Mouse (Mus musculus): ENCODE results near the gene Fam135a. TPM values are rescaled to one million over a fixed set of nuclear protein-coding genes. Genes with fewer than 3 reads are reported as not detected.
"Not testable (repeated sequence)": the region's sequence is repeated elsewhere in the genome, so short reads cannot be mapped to it uniquely, and the experiment has no call there.

The Fam135a gene
- polyA plus RNA-seq, 1 experiment: 28.5 TPM

DNA sequence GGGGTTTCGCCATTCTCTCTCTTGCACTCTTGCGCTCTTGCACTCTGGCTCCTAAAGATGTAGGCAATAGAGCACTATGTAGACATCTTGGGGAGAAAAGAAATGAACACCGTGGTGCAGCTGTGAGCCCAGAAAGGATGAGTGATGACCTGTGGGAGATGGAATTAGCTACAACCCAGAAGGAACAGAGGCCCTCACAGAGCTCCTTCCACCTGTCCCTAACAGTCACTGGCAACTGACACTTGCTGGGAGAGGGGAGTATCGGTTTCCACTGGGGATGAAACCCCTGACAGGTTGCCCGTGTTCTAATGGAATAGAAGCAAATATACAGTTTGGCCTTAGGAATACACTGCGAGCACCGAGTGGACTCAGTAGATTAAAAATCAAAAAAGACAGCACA, 31.3 kb downstream of the Fam135a start:
- DNase-seq (ENCODE audit: low spot score): no peak

DNA sequence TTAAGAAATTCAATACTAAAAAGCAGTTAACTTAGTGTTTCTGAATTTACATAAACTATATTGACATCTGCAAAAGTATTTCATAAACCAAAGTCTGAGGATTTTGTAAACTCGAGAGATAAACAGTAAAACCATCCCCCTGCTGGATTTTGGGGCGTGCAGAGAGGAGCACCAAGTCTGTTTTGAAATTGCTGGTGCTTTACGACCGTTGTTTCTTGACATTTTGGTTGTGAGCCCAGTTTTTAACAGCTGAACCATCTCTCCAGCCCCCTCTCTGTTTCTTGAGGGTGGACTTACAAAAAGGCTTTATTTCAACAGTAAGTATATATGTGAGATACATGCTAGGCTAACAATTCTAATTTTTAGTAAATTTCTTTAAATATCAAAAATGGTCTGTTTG, 33.4 kb downstream of the Fam135a start:
- no peak for DNase-seq (ENCODE audit: low spot score)

DNA sequence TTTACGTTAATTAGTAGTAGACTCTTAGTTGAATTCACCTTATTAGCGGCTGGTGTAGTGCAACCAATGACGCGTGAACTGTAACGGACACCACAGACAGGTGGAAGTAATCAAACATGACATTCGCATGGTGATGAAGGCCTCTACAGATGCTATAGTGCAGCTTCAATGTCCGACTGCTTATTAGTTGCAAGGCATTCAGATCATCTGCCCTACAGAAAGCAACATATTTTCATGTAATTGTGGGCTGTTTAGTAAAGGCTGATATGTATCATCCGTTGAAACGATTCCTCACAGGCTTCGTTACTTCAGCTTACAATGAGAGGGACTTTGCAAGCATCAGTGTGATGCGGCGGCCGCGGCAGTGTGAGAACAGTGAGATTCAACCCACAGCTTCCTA, 44.4 kb downstream of the Fam135a start:
- DNase-seq (ENCODE audit: low spot score): no peak

DNA sequence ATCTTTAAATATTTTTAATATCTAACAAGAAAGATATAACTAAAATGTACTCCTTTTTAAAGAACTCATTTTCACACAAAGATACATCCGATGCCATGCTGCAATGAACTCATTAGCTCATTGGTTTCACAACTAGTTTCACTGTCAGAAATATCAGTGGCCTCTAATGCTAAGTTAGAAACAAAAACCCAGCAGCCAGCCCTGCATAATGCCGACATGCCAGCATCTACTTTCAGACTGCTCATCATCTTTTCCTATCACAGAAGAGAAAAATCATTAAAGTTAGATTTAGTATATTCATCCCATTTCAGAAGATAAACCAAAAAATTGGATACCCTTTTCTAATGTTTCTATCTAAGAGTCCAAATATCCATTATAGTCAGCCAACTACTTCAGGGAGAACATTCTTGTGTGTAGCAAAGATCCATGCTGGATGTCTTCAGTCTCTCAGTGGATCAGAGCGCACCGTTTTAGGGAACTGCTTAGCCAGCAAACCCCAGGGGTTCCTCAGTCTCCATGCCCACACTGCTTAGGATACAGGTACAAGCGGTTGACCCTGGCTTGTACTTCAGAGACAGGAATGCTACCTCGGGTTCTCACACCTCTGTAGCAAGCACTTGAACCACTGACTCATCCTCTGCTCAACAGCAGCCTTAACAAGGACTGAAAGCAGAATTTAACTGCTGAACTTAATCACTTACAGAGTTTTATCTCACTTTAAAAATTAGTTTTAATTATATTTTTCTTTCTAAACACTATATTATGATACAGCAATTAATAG, 53.2 kb downstream of the Fam135a start:
- DNase-seq (ENCODE audit: low spot score): no peak

DNA sequence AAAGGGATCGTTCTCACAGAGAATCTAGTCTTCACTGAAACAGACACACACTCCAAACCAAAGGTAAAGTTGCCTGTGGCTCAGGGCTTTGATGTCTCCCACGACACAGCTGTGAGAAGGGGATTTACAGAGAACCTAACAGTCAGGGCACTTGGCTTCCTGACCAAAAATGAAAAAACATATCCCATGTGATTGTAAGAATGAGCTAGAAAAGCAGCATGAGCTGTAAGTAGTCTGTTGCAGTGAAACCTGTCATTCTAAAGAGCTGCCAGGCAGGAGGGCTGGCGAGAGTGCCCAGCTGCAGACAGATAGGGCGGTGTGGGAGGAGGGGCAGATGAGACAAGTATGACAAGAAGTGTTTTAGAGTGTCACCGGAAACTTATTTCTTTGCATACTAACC, 54.5 kb downstream of the Fam135a start:
- DNase-seq (ENCODE audit: low spot score): no peak

DNA sequence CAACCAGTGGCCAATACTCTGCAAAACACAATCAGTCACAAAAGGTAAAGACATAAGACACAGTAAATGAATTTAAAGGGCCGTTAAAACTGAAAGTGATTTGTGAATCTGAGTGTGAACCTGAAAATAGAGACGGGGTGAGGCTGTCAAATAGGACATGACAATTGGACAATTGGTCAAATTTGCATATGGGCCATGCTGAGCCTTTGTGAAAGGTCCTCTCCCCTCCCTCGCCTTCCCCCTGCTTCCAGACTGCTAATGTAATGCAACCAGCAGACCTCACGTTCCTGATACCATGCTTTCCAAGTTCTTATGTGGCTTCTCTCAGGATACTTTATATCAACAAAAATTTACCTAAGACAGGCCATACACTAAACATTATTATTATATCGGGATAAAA, 57.1 kb downstream of the Fam135a start:
- no peak for DNase-seq (ENCODE audit: low spot score)

DNA sequence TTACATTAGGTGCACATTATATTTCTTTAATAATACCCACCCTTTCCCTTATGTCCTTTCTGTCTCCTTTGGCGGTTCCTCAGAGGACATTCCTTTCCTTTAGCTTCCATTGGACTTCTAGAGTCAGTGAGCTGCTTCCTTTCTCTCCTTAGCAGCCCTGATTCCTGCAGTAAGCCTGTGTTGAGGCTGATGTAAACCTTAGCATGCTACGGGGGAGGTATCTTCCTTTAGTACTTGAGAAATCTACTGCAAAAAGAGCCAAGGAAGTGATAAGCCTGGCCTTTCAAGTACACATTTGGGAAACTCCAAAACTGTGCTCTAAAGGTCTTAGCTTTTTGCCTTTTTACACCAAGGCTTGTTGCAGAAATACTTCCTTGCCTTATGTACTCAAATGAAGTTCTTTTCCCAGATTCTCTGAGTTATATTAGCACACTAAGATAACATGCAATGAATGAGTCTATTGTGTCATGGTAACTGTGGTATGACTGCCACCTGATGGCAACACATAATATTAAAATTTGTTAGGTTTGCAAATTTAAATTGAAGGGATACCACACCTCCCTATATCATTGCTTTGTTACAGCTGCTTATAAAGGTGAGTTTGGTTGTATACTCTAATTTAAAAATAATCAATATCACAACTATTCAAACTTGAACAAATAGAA, 66.2 kb downstream of the Fam135a start:
- no peak for DNase-seq (ENCODE audit: low spot score)

DNA sequence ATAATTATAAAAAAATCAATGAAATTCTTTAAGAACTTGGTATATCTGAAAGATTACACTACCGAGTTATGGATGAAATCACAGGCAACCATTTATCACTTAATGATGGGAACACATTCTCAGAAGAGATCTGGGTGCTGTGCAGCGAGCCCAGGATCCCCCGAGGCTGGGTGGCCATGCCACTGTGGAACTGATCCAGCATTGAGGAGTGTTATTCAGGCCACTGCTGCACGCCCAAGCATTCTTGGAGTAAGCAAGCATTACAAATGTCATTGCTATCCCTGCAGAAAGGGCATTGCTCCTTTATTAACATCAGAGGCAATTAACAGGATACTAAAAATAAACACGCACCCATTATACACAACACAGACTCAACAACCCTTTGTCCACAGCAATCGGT, 89.3 kb downstream of the Fam135a start:
- DNase-seq (ENCODE audit: low spot score): no peak

DNA sequence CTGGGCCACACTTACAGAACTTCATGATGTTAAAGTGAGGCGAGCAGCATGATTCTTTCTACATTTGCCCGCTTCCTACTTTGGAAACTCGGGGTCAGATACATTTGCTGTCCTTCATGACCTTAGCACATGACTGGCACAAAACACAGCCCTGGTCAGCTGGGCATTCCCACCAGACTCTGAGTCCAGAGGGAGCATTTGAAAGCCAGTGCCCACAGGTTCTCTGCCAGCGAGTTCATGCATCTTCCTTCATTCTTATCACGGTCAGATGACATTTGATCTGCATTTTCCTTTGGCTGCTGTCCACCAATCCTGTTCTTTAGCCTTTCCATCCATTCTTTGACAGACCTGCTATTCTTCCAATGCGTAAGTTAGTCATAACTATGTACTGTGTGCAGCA, 90.1 kb downstream of the Fam135a start:
- DNase-seq (ENCODE audit: low spot score): no peak

DNA sequence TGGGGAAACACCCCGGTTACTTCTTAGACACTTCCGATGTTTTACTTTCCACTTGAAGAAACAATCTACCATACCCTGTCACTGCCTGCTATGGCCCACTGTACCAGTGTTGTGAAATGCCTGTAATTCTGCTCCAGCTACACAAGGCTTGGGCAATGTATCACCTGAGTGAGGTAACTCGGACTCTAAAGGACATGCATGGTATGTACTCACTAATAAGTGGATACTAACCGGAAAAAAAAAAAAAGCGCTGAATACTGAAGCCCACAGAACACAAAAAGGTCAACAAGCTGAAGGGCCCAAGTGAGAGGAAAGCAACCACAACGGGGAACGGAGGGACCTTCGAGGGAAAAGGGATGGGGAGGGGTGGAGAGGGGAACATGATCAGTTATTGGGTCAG, 92.5 kb downstream of the Fam135a start:
- no peak for DNase-seq (ENCODE audit: low spot score)

DNA sequence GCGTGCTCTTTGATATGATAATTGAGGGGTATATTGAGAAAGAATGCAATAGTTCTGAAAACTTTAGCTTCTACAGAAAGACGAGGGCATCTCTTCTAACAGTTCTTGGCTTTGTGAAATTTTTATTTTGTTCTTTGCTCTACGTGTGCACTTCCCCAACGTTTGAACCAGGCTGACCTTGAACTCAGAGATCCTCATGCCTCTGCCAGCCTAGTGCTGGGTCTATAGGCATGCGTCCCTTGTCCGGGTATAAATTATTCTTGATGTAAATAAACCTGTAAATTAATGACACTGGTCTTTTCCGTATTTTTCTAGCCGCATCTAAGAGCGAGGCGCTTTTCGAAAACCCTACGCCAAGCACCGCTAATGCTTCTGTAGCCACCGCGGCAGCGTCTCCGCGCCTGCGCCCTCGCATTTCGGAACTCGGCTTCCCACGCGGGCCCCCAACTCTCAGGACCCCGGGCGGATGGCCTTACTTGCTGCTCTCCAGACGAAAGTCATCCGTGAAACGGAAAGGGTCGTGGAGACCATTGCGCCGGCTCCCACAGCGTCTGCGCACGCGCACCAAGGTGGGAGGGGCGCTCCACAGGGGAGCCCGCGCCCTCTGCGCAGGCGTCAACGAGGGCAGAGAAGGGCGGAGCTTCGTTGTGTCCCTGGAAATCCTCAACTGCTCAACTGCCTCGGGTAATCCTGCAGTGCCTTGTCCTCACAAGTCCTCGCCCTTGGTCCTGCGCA, 94.9 kb downstream of the Fam135a start, which contains the start of gene Sdhaf4:
Sdhaf4 (minus strand) TSS at position 587 of the 735 bp plus-strand sequence.
- DNase-seq (ENCODE audit: low spot score): peak; percentile 95

DNA sequence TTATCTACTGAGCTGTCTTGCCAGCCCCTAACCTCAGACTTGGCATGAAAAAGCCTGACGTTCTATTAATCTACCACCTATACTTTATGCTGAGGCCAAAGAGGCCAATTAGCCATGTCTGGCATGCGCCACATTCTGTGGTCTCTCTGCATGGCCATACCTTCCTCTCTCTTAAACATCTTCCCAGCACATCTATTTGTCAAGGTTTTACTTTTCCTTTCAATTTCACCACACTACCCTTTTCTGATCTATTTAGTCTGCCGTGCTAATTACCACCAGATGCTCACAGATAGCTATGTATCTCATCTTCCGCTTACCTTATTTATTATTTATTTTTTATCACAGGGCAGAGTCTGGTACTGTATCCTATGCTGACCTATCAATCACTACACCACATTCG, 100.8 kb downstream of the Fam135a start:
- no peak for DNase-seq (ENCODE audit: low spot score)

DNA sequence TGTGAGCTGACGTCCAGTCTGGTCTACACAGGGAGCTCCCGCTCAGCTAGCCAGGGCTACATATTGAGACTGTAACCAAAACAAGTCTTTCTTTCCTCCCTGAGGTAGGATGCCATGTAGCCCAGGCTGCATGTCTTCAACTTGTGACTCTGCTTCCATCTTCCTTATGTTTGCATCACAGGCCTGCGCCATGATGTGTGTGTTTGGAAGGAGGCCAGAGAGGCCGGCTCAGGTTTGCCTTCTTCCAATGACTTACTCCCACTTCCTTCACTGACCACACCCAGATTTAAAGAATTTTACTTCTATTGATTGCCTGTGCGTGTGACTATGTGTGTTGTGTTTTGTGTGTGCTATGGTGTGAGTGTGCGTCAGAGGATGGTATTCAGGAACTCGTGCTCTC, 101.3 kb downstream of the Fam135a start:
- no peak for DNase-seq (ENCODE audit: low spot score)

DNA sequence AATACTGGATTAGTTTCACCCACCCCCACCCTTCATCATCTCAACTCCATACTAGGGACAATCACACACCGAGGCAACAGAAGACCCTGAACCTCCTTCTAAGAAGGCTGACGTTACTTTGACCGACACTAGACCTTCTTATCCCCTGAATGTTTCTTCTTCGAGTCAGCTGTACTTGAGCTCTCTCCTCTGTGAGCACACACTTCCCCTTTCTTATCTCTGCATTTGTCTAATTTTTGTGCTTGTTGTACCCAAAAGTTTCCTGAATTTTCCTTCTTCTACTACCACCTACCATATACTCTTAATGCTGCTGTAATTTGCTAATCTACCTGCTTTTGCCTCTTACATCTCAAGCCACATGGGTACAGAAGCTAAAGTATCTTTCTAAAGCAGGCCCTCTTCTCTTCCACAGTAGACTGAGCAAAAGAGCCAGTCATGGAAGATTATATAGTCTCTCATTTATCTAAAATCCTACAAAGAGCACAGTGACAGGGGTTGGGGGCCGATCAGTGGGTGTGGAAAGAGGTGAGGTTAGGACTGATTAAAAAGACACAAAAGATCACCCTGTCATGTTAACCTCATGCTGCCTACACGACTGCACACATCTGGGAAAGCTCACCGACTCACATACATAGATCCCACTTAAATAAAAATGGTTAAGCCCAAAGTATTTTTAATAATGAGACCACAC, 101.9 kb downstream of the Fam135a start:
- DNase-seq (ENCODE audit: low spot score): no peak

DNA sequence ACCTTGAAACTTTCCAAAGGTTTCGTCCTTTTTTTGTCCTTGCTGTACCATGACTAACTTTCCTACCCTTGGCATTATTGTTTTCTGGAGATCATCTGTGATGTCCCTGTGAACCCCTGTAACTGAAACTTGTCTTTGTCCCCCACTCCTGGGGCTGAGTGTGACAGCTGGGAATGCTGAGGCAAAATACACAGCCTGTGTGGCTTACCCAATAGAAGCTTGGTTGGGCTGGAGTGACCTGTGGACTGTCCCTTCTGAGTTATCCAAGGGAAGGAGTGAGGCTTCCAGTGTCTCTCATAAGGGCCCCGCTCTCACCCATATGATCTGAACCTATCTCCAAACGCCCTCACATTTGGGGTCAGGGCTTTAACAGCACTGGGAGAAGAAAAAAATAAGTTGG, 102.6 kb downstream of the Fam135a start:
- no peak for DNase-seq (ENCODE audit: low spot score)

DNA sequence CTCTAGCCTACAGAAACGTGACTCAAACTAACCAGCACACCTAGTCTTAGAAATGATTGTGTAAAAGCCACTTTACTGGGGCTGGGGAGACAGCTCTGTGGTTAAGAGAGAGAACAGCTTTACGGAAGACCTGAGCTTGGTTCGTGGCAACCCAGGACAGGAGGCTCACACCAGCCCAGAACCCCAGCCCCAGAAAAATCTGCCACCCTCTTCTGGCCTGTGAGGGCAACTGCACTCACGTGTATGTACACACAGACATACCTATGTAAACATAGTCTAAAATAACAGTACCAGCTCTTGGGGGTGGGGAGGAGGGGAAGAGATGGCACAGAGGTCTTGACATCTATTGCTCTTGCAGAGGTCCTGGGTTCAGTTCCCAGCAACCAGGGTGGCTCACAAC, 104.7 kb downstream of the Fam135a start:
- no peak for DNase-seq (ENCODE audit: low spot score)

DNA sequence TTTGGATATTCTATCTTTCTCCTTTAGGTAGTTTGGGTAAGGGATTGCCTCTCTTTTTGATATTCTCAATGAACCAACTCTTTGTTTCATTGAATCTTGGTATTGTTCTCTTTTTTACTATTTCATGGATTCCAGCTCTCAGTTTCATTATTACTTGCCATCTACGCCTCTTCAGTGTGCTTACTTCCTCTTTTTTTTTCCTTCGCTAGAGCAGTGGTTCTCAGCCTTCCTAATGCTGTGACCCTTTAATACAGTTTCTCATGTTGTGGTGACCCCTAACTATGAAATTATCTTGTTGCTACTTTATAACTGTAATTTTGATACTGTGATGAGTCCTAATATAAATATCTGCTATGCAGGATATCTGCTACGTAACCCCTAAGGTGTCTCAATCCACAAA, 117.0 kb downstream of the Fam135a start:
- no peak for DNase-seq (ENCODE audit: low spot score)

DNA sequence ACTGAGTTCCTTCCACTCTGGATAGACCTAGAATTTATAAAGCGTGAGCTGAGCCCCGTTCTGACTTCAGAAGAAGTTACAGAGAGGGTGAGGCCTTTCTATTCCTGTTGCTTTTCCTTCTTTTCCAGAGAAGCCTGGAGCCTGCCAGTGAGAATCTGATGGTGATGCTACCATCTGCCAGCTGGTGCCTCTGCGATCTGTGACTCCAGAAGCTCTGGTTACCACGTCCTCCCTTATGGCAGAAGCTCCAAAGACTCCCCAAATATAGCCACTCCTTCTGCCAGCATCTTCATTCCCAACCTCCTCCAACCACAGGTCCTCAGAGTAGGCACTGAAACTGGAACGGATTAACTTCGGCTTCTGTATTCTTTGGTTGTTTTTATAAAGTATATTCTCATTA, 121.9 kb downstream of the Fam135a start:
- DNase-seq (ENCODE audit: low spot score): no peak

DNA sequence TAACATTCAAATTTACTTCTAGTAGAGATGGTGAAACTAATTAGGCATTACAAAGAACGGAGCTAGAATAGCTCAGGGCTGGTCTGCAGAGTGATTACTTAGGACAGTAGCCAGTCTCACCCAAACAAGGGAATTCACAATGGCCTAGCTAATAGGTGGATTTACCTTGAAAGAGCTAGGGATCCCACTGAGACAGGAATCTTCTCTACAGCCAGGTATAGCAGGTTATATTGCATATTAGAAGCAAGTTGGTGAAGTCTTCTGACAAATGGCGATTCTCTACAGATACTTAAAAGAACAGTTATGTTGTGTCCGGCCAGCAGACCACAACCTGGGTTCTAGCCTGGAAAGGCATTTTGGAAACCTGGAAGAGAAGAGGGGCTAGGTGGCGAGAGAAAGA, 129.0 kb downstream of the Fam135a start:
- not testable (repeated sequence) for DNase-seq (ENCODE audit: low spot score)

DNA sequence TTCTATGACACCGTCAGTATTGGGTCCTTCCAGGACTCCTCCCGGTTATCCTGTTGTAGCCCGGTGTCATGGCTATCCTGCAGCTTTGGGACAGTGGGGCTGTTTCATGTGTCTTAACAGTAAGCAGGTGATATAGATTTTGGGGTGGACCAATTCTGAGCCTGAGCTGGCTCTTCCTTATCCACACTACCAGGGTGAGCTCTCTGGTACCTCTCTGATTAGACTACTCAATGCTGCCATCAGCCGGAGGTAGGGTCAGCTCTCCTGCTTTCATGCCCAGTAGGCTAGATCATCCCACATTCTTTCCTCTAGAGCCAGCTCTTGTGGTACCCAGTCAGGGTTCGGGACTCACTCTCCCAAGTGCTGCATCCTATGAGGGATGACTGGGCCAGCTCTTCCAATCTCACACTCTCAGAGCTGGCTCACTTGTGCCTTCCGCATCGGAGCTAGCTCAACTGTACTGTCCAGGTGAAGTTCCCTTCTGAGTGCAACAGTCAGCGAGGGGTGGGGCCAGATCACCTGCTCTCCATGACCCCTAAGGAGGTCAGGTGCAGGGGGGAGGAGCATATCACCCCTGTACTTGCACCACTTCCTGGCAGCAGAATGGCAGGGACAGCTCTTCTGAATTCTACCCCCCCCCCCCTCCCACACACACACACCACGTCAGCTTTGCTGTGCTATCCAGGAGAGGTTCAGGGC, 132.0 kb downstream of the Fam135a start:
- no peak for DNase-seq (ENCODE audit: low spot score)

DNA sequence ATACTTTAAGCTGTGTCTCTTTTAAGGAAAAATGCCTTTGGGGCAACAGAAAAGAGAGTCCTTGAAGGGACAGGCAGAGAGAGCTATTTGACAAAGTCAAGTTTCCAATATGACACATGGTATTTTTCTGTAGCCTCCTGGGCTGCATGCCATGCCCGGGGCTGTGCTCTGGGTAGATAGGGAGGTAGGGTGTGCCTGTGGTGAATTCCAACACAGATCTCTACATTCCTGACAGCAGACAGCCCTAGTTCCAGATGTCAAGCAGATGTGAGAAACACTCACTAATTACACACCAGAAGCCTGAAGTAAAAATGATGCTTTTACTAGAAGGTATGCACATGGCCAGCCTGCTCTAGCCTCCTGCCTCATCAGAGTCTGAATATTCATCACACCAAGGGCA, 133.9 kb downstream of the Fam135a start:
- DNase-seq (ENCODE audit: low spot score): no peak
